Mouse (Mus musculus) midbrain, embryonic 10.5 days (tissue): ENCODE data around the gene Prss56. TPM values are rescaled to one million over a fixed set of nuclear protein-coding genes. Genes with fewer than 3 reads are reported as not detected.
A peak's percentile ranks its signal among the peaks of the same experiment; 100 is the strongest.

Experiments used
- DNase-seq: peaks from one replicate; pipeline ENCODE4 v3.0.0-alpha.2; 2017; ENCODE audit warnings: low spot score
- H3K27ac ChIP-seq: fragments of 300-500 bp; sonication (generic); replicated peaks from 2 replicates; pipeline ENCODE4 v1.5.1; 2016; ENCODE audit warnings: mild to moderate bottlenecking
- H3K27me3 ChIP-seq: fragments of 300-500 bp; sonication (generic); 2 replicates; pipeline ENCODE4 v1.6.1; 2016; ENCODE audit warnings: low read depth, mild to moderate bottlenecking; ENCODE audit not compliant: poor library complexity, severe bottlenecking
- H3K36me3 ChIP-seq: fragments of 300-500 bp; sonication (generic); 2 replicates; pipeline ENCODE4 v1.6.1; 2016; ENCODE audit warnings: mild to moderate bottlenecking, moderate library complexity
- H3K4me1 ChIP-seq: fragments of 300-500 bp; sonication (generic); 2 replicates; pipeline ENCODE4 v1.6.1; 2016
- H3K4me3 ChIP-seq: fragments of 300-500 bp; sonication (generic); 2 replicates; pipeline ENCODE4 v1.5.1; 2016; ENCODE audit warnings: mild to moderate bottlenecking, moderate library complexity
- H3K9me3 ChIP-seq: fragments of 300-500 bp; sonication (generic); replicated peaks from 2 replicates; pipeline ENCODE4 v1.6.1; 2016; ENCODE audit warnings: mild to moderate bottlenecking
- WGBS: fragments of 180-500 bp; shearing (Covaris S2); methylation state at CpG from one replicate; pipeline ENCODE4 v1.1.7; 2016; 5-methylcytosine and 5-hydroxymethylcytosine counted together
- polyA plus RNA-seq: library from polyadenylated mRNA; unstranded; fragments of >200 nt; fragmentation: Nextera tagmentation; extraction: Ambion mirVana; gene quantifications from 2 replicates; pipeline ENCODE4 v1.2.1, GENCODE M21; 2016

Prss56 gene
- polyA plus RNA-seq, 1 experiment from 2014 or later, result 0.05 TPM

- 48% methylated on average over 4 of the region's 4 CpGs for WGBS
- DNase-seq, result no peak
- no peak within 1 kb of the TSS for H3K4me3 ChIP-seq
- H3K27ac ChIP-seq, result no peak within 1 kb of the TSS
- H3K9me3 ChIP-seq, result no peaks in the 10 kb centered on the region
- peaks cover 19% of the 10 kb centered on the region for H3K4me1 ChIP-seq
- H3K36me3 ChIP-seq, result no peaks in the 10 kb centered on the region
- H3K27me3 ChIP-seq, result peaks cover 50% of the 10 kb centered on the region
These were observed 7.3 kb downstream of the Prss56 start, which contains the start of gene Chrnd for GRCm38 (mm10) chr1:87190429-87190828. Gene Chrnd, plus strand, starts transcription at chr1:87190607.

- Histone ChIP-seq H3K9me3 (no peaks in the 10 kb centered on the region), H3K4me3 (no peak overlapping the region), H3K36me3 (no peaks in the 10 kb centered on the region), H3K27ac (no peak overlapping the region), H3K4me1 (no peaks in the 10 kb centered on the region), H3K27me3 (0 out of 2 replicates have a peak, but pooled peaks cover 5% of the 10 kb centered on the region)
- no peak for DNase-seq
- WGBS, result 89% methylated on average over 9 of the region's 9 CpGs
These were observed 14.2 kb downstream of the Prss56 start for GRCm38 (mm10) chr1:87197296-87197695.

- Histone ChIP-seq H3K27ac (no peak overlapping the region), H3K4me1 (no peaks in the 10 kb centered on the region), H3K27me3 (0 out of 2 replicates have a peak, but pooled peaks cover 5% of the 10 kb centered on the region), H3K9me3 (no peaks in the 10 kb centered on the region), H3K36me3 (no peaks in the 10 kb centered on the region), H3K4me3 (no peak overlapping the region)
- WGBS, result 86% methylated on average over 12 of the region's 12 CpGs
- DNase-seq, result no peak
These were observed 15.3 kb downstream of the Prss56 start for GRCm38 (mm10) chr1:87198119-87199065.

DNA sequence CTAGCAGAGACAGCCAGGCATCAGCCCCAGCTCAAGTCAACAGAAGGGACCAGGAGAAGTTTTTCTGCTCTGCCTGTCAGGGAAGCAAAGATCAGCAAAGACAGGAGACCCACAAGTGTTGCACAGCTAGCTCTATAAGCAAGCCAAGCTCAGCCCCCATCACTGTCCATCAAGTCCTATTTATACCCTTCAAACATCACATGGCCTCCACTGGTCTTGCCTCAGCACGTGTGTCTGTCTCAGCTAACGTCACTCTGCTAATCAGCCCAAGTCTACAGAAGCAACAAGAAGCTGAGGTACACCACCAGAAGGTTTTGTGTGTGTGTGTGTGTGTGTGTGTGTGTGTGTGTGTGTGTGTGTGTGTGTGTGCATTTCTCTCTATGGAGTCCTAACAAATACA lies 17.7 kb downstream of the Prss56 start:
- no peak overlapping the region for H3K27ac ChIP-seq
- no peak overlapping the region for H3K4me3 ChIP-seq
- H3K27me3 ChIP-seq, result peaks cover 19% of the 10 kb centered on the region
- H3K9me3 ChIP-seq, result no peaks in the 10 kb centered on the region
- peaks cover 8% of the 10 kb centered on the region for H3K4me1 ChIP-seq
- no peak for DNase-seq
- 72% methylated on average over 2 of the region's 2 CpGs for WGBS
- no peaks in the 10 kb centered on the region for H3K36me3 ChIP-seq

DNA sequence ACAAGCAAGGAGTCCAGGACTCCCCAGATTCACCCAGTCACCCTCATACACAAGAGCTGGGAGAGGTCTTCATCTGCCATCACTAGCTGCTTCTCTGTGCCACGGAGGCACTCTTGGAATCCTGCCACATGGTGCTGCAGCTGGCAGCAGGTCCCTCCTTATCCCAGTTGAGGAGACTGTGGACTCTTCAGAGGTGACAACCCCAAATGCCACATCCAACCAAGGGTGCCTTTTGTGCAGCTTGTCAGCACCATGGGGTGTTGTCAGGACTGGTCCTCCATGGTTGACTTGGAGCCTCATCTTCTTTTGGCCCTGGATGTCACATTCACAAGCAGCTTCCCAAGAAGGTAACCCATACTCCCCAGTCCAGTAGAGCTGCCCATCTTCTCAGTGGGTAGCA lies 18.7 kb downstream of the Prss56 start:
- Histone ChIP-seq H3K27me3 (peaks cover 30% of the 10 kb centered on the region), H3K27ac (no peak overlapping the region), H3K4me1 (peaks cover 15% of the 10 kb centered on the region), H3K4me3 (no peak overlapping the region), H3K36me3 (no peaks in the 10 kb centered on the region), H3K9me3 (no peaks in the 10 kb centered on the region)
- 72% methylated on average over 1 of the region's 1 CpGs for WGBS
- DNase-seq, result no peak

DNA sequence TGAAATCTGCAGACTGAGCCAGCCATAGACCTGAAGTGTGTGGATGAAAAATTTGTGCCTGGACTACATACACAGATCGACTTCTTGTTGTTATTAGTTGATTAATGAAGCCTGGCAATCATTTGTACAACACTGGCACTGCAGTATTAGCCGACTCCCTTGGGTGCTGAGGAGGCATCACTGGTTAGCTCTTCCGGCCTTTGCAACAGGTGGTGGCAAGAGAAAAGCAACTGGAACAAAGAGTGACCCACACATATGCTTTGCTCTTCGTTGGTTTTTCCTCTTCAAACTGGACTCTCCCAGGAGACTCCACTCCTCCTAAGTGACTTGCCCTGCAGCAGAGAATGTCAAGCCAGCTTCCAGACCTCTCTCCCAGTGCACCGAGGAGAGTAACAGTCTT lies 20.7 kb downstream of the Prss56 start:
- H3K9me3 ChIP-seq, result no peaks in the 10 kb centered on the region
- H3K36me3 ChIP-seq, result no peaks in the 10 kb centered on the region
- H3K4me3 ChIP-seq, result no peak overlapping the region
- no peak overlapping the region for H3K27ac ChIP-seq
- WGBS, result 82% methylated on average over 5 of the region's 5 CpGs
- no peak for DNase-seq
- H3K4me1 ChIP-seq, result peaks cover 15% of the 10 kb centered on the region
- peaks cover 44% of the 10 kb centered on the region for H3K27me3 ChIP-seq

GRCm38 (mm10) chr1:87204465-87204864 lies 21.4 kb downstream of the Prss56 start, which contains the start of gene Chrng:
Gene Chrng, plus strand, starts transcription at chr1:87204657.
- Histone ChIP-seq H3K27ac (no peak within 1 kb of the TSS), H3K4me3 (no peak within 1 kb of the TSS), H3K9me3 (no peaks in the 10 kb centered on the region), H3K36me3 (no peaks in the 10 kb centered on the region), H3K27me3 (peaks cover 48% of the 10 kb centered on the region), H3K4me1 (peaks cover 15% of the 10 kb centered on the region)
- DNase-seq, result no peak
- 88% methylated on average over 7 of the region's 7 CpGs for WGBS

DNA sequence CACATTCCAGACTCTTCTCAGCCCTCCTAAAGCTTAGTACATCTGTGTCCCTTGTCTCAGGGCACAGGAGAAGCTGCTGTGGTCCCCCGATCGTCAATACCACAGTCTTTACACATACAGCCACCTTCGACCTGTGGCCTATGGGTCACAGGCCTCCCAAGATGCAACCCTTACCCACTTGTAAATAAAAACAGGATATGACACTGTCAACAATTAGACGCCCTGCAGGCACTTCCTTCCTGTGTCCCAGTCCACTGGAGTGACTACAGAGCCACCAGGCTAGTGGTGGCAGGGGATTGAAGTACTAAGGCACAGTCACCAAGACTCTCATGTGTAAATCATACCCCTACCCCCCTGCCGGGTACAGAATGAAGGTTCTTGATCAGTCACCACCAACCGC lies 21.9 kb downstream of the Prss56 start:
- H3K4me1 ChIP-seq, result peaks cover 15% of the 10 kb centered on the region
- no peaks in the 10 kb centered on the region for H3K9me3 ChIP-seq
- DNase-seq, result no peak
- no peak overlapping the region for H3K27ac ChIP-seq
- no peaks in the 10 kb centered on the region for H3K36me3 ChIP-seq
- WGBS, result 67% methylated on average over 6 of the region's 6 CpGs
- no peak overlapping the region for H3K4me3 ChIP-seq
- H3K27me3 ChIP-seq, result peaks cover 48% of the 10 kb centered on the region

DNA sequence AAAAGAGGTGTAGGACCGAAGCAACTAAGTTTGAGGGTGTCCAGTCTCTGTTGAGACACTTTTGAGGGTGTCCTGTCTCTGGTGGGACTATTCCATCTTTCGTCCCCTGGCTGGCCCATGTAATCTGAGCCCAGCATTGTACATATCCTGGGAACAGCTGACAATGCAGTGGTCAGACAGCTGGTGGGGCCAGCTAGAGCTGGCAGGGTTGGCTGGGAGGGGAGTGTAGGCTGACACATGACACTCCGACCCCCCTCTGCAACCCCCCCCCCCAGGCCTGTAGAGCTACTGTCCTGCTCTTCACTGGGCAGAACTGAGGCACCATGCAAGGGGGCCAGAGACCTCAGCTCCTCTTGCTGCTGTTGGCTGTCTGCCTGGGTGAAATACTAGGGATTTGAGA lies 22.4 kb downstream of the Prss56 start:
- no peak overlapping the region for H3K4me3 ChIP-seq
- no peaks in the 10 kb centered on the region for H3K36me3 ChIP-seq
- peaks cover 15% of the 10 kb centered on the region for H3K4me1 ChIP-seq
- no peak for DNase-seq
- peaks cover 48% of the 10 kb centered on the region for H3K27me3 ChIP-seq
- H3K27ac ChIP-seq, result no peak overlapping the region
- no peaks in the 10 kb centered on the region for H3K9me3 ChIP-seq
- WGBS, result 39% methylated on average over 3 of the region's 3 CpGs

GRCm38 (mm10) chr1:87206339-87206738 lies 23.2 kb downstream of the Prss56 start:
- Histone ChIP-seq H3K36me3 (no peaks in the 10 kb centered on the region), H3K4me1 (peaks cover 15% of the 10 kb centered on the region), H3K9me3 (no peaks in the 10 kb centered on the region), H3K4me3 (no peak overlapping the region), H3K27me3 (peaks cover 48% of the 10 kb centered on the region), H3K27ac (no peak overlapping the region)
- DNase-seq, result no peak
- WGBS, result 15% methylated on average over 17 of the region's 17 CpGs

DNA sequence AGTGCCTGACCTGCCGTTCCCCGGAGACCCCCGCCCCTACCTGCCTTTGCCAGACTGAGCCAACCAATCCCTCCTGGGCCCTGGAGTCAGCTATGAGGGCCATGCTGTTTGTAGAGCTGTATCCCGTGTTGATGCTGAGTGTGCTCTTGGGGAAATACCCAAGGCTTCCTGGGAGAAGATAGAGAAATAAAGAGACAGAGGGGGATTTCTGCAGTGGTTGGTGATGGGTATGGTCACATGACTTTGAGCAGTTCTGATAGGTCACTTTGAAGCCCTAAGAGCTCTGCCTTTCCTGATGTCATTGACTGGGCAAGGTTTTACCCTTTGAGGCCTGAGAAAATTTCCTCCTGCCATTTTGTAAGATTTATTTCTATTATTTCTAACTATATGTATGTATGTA lies 28.3 kb downstream of the Prss56 start:
- no peaks in the 10 kb centered on the region for H3K36me3 ChIP-seq
- H3K9me3 ChIP-seq, result no peaks in the 10 kb centered on the region
- no peak overlapping the region for H3K4me3 ChIP-seq
- peaks cover 27% of the 10 kb centered on the region for H3K27me3 ChIP-seq
- no peak for DNase-seq
- 90% methylated on average over 4 of the region's 4 CpGs for WGBS
- no peak overlapping the region for H3K27ac ChIP-seq
- peaks cover 26% of the 10 kb centered on the region for H3K4me1 ChIP-seq

DNA sequence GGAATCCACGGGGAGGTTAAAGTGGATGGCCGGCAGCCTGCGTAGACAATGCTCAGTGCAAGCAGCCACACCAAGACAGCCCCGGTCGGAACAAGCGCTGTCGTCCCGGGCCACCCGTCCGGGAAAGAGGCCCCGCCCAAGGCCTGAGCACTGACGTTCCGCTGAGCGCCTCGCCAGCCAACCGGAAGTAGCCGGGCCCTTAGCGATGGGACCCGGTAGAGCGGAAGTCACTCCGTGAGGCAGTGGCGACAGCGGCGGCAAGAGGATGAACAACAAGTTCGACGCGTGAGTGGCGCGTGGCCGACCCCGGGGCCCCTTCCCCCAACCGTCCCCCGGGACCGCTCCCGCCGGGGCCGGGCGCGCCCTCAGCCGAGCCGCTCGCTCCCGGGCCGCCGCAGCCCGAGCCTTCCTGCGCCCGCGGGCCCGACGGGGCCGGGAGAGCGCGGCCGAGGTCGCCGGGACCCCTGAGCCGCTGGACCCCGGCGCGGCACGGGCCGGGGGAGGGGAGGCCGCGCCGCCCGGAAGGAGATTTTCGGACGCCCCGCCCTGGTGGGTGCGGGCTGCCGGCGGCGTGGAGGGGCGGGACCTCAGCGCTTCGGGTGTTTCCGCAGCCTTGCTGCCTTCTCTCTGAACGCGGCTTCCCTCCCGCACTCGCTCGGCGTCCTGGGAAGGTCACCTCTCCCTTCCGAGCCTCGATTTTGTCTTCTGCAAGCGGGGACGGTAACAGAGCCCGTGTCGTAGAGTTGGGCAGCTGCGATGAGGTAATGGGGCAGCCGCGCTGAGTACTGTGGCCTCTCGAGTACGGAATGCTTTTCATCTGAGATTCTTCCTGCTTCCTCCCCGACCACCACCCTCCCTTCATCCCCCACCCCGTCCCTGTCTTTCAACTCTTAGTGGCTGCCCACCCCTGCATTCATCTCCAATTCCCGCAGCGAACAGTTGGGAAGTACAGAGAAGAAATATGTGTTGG lies 30.9 kb downstream of the Prss56 start, which contains the start of gene Eif4e2:
Eif4e2 (plus strand) TSS at position 180 of the 970 bp plus-strand sequence.
- Histone ChIP-seq H3K4me3 (peak within 1 kb of the TSS; percentile 84), H3K4me1 (peaks cover 33% of the 10 kb centered on the region), H3K27ac (peak within 1 kb of the TSS; percentile 99), H3K9me3 (no peaks in the 10 kb centered on the region), H3K27me3 (peaks cover 3% of the 10 kb centered on the region; the same call in 1 of the 2 replicates), H3K36me3 (peaks cover 19% of the 10 kb centered on the region)
- under 1% methylated on average over 96 of the region's 99 CpGs for WGBS
- DNase-seq, result peak; percentile 97
